Mouse (Mus musculus) cortical plate, adult 2 months (tissue): ENCODE measurements around the gene Pcdh11x.

Experiments used
- CTCF ChIP-seq: fragments of 200-500 bp; IDR thresholded peaks from 2 replicates; pipeline ENCODE4 v1.5.1; 2011; ENCODE audit warnings: mild to moderate bottlenecking, control low read depth, low read length; ENCODE audit not compliant: insufficient read depth; ENCODE audit errors: extremely low read depth
- POLR2A ChIP-seq: fragments of 200-500 bp; IDR thresholded peaks from 2 replicates; pipeline ENCODE4 v1.6.1; 2011; ENCODE audit warnings: mild to moderate bottlenecking, low read length, control low read depth; ENCODE audit not compliant: insufficient read depth; ENCODE audit errors: extremely low read depth

GRCm38 (mm10) chrX:120285522-120285921 is 4.5 kb upstream of the Pcdh11x start:
- TF ChIP-seq CTCF (no peak), POLR2A (no peak)
